Mouse (Mus musculus): ENCODE measurements at regions not wholly inside any gene's neighbourhood (a gene's known extent, or its start where the extent isn't known, plus 50 kb on each side); places are given as distances from the start of the nearest gene placed in this dataset.
A peak's percentile ranks its signal among the peaks of the same experiment; 100 is the strongest.
"Not testable (repeated sequence)": the region's sequence is repeated elsewhere in the genome, so short reads cannot be mapped to it uniquely, and the experiment has no call there.

DNA sequence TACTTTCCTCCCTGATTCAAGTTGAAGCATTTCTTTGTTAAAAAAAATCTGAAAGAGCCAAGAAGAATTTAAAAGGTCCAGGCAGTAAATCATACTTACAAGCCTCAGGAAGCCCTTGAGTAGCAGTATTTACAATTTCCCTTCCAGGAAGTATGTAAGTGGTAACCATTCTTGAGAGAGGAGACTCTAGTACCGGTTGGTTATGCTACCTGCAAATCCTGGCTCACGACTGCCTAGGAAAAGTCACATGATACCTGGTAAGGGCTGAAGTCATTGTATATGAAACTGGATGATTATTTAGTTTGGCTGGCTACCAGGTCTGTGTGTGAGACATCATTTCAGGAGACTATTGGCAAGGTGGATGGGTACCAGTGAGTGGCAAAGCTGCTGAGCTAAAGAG is 524.0 kb upstream of the Igfbp7 start:
- Histone ChIP-seq H3K4me3 (ENCODE audit: low read depth, low read length) (no peak overlapping the region), H3K9ac (ENCODE audit: low read depth, poor library complexity, severe bottlenecking) (no peak overlapping the region), H3K4me1 (ENCODE audit: control insufficient read depth, insufficient read depth, low read length) (no peaks in the 10 kb centered on the region), H3K27me3 (ENCODE audit: control insufficient read depth, insufficient read depth, low read length, poor library complexity, severe bottlenecking) (no peaks in the 10 kb centered on the region), H3K36me3 (ENCODE audit: control insufficient read depth, insufficient read depth, low read length, poor library complexity, severe bottlenecking) (no peaks in the 10 kb centered on the region), H3K27ac (ENCODE audit: insufficient read depth, low read length) (no peak overlapping the region), H3K9me3 (replicated peaks; ENCODE audit: control insufficient read depth, insufficient read depth, low read length, poor library complexity, severe bottlenecking) (no peaks in the 10 kb centered on the region)
- TF ChIP-seq CTCF (IDR thresholded peaks at IDR 0.05; ENCODE audit: low read depth, low read length) (no peak), EP300 (IDR thresholded peaks at IDR 0.05; ENCODE audit: insufficient read depth, low read depth, low read length) (no peak), POLR2A (IDR thresholded peaks at IDR 0.05; ENCODE audit: insufficient read depth, low read length) (no peak)

DNA sequence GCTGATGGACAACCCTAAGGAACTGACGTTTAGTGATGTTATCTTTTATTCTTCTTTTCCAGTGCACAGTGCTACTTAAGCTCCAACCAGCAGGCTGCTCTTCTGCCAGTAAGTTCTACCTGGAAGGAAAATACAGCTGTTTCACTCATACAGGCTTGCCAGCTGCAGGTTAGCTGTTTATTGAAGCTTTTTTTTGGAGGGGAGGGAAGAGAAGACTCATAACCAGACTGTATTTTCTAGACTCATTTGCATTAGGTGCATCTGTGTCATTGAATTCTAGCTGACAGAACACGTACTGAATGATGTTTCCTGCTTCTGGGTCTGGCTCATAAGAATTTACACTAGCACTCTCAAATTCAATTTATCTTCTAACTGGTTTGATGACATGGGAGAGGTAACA is 513.3 kb upstream of the Igfbp7 start:
- H3K4me3 ChIP-seq (ENCODE audit: low read depth, low read length) = no peak overlapping the region
- no peaks in the 10 kb centered on the region for H3K27me3 ChIP-seq (ENCODE audit: control insufficient read depth, insufficient read depth, low read length, poor library complexity, severe bottlenecking)
- no peaks in the 10 kb centered on the region for H3K4me1 ChIP-seq (ENCODE audit: control insufficient read depth, insufficient read depth, low read length)

DNA sequence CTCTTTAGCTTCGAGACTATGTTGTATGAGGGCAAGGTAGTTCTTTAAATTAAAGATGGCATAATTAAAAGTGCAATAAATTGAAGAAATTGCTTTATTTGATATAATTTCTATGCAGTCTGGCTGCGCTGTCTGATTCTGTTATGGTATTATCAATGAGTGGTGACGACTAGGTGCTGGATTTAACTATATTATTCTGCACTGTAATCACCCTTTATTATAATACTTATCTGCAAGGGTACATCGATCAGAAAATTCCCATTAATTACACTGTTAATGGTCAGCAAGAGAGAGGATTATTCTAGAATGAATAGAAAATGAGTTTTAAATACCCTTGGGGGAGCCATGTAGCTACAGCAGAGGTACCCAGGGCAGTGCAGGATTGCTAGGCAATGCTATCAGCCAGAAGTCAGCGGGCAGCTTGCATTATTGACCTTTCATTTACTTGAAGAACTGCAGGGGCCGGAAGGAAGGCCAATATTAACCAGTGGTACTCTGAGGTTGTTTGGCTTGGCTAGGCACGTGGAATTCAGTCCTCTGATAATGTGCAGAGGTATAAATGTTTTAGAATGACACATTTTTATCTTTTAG is 509.3 kb upstream of the Igfbp7 start:
- Histone ChIP-seq H3K27me3 (ENCODE audit: control insufficient read depth, insufficient read depth, low read length, poor library complexity, severe bottlenecking) (no peaks in the 10 kb centered on the region), H3K4me1 (ENCODE audit: control insufficient read depth, insufficient read depth, low read length) (no peaks in the 10 kb centered on the region), H3K27ac (ENCODE audit: insufficient read depth, low read length) (no peak overlapping the region), H3K4me3 (ENCODE audit: low read depth, low read length) (no peak overlapping the region), H3K9me3 (replicated peaks; ENCODE audit: control insufficient read depth, insufficient read depth, low read length, poor library complexity, severe bottlenecking) (no peaks in the 10 kb centered on the region), H3K36me3 (ENCODE audit: control insufficient read depth, insufficient read depth, low read length, poor library complexity, severe bottlenecking) (no peaks in the 10 kb centered on the region), H3K9ac (ENCODE audit: low read depth, poor library complexity, severe bottlenecking) (no peak overlapping the region)
- TF ChIP-seq POLR2A (IDR thresholded peaks at IDR 0.05; ENCODE audit: insufficient read depth, low read length) = no peak
- no peak for TF ChIP-seq CTCF (IDR thresholded peaks at IDR 0.05; ENCODE audit: low read depth, low read length)
- no peak for TF ChIP-seq EP300 (IDR thresholded peaks at IDR 0.05; ENCODE audit: insufficient read depth, low read depth, low read length)

More for the DNA sequence above, 513.3 kb upstream of the Igfbp7 start:
- Histone ChIP-seq H3K9me3 (replicated peaks; ENCODE audit: control insufficient read depth, insufficient read depth, low read length, poor library complexity, severe bottlenecking) (no peaks in the 10 kb centered on the region), H3K36me3 (ENCODE audit: control insufficient read depth, insufficient read depth, low read length, poor library complexity, severe bottlenecking) (no peaks in the 10 kb centered on the region), H3K9ac (ENCODE audit: low read depth, poor library complexity, severe bottlenecking) (no peak overlapping the region), H3K27ac (ENCODE audit: insufficient read depth, low read length) (no peak overlapping the region)
- no peak for TF ChIP-seq CTCF (IDR thresholded peaks at IDR 0.05; ENCODE audit: low read depth, low read length)
- TF ChIP-seq POLR2A (IDR thresholded peaks at IDR 0.05; ENCODE audit: insufficient read depth, low read length) = no peak
- no peak for TF ChIP-seq EP300 (IDR thresholded peaks at IDR 0.05; ENCODE audit: insufficient read depth, low read depth, low read length)

DNA sequence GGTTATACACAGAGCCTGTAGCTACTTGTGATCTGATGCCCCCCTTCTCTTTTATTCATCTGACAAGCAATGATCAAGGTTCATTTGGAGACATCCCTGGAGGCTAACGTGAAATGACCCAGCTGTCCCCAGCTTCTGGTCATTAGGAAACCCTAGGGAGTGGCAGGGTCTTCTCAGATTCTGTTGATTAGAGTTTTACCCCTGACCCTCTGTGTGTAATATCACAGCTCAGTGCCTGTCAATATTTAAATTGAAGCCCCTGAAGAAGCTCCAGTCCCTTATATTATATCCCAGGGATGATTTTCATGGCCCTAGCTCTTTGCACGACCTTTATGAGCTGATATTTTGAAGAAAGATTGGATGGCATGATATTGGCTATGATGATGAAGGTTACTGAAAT is 508.5 kb upstream of the Igfbp7 start:
- Histone ChIP-seq H3K27me3 (ENCODE audit: control insufficient read depth, insufficient read depth, low read length, poor library complexity, severe bottlenecking) (no peaks in the 10 kb centered on the region), H3K36me3 (ENCODE audit: control insufficient read depth, insufficient read depth, low read length, poor library complexity, severe bottlenecking) (no peaks in the 10 kb centered on the region), H3K4me1 (ENCODE audit: control insufficient read depth, insufficient read depth, low read length) (no peaks in the 10 kb centered on the region), H3K27ac (ENCODE audit: insufficient read depth, low read length) (no peak overlapping the region), H3K4me3 (ENCODE audit: low read depth, low read length) (no peak overlapping the region), H3K9ac (ENCODE audit: low read depth, poor library complexity, severe bottlenecking) (no peak overlapping the region), H3K9me3 (replicated peaks; ENCODE audit: control insufficient read depth, insufficient read depth, low read length, poor library complexity, severe bottlenecking) (no peaks in the 10 kb centered on the region)
- TF ChIP-seq CTCF (IDR thresholded peaks at IDR 0.05; ENCODE audit: low read depth, low read length) = no peak
- TF ChIP-seq POLR2A (IDR thresholded peaks at IDR 0.05; ENCODE audit: insufficient read depth, low read length) = no peak
- TF ChIP-seq EP300 (IDR thresholded peaks at IDR 0.05; ENCODE audit: insufficient read depth, low read depth, low read length) = no peak

DNA sequence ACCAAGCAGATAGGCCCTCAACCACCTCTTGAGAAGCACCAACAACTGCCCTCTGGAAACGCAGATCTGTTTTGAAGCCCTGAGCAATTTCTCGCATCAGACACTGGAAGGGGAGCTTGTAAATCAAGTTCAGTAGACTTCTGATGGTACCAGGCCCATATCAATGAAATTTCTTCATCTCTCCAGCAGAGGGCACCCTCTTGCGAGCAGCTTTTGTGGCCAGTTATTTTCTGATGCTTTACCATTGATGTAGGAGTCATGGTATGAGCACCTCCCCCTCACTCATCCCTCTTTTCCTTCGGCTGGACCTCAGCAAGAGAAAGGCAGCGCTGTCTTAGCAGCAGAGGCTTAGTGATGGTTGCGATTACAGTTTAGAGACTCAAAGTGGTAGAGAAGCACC is 501.4 kb upstream of the Igfbp7 start:
- Histone ChIP-seq H3K9ac (ENCODE audit: low read depth, poor library complexity, severe bottlenecking) (no peak overlapping the region), H3K4me1 (ENCODE audit: control insufficient read depth, insufficient read depth, low read length) (no peaks in the 10 kb centered on the region), H3K4me3 (ENCODE audit: low read depth, low read length) (no peak overlapping the region), H3K36me3 (ENCODE audit: control insufficient read depth, insufficient read depth, low read length, poor library complexity, severe bottlenecking) (no peaks in the 10 kb centered on the region), H3K9me3 (replicated peaks; ENCODE audit: control insufficient read depth, insufficient read depth, low read length, poor library complexity, severe bottlenecking) (no peaks in the 10 kb centered on the region), H3K27me3 (ENCODE audit: control insufficient read depth, insufficient read depth, low read length, poor library complexity, severe bottlenecking) (no peaks in the 10 kb centered on the region), H3K27ac (ENCODE audit: insufficient read depth, low read length) (no peak overlapping the region)
- TF ChIP-seq EP300 (IDR thresholded peaks at IDR 0.05; ENCODE audit: insufficient read depth, low read depth, low read length) = no peak
- peak; percentile 19 for TF ChIP-seq CTCF (IDR thresholded peaks at IDR 0.05; ENCODE audit: low read depth, low read length)

DNA sequence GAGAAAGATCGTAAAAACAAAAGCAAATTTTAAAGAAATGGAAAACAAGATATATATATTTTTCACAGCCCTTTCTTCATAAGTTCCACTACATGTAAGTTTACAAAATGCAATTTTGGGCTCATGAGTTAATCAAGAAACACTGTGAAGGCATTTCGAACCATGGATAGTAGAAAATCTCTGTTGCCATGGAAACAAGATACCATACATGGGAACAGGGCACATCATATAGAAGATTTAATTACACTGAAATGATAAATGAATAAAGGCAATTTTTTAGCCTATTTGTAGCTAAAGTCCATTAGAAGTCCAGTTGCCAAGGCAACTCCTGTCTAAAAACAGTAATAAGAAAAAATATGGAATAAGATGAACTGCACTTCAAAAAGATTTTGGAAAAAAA is 484.2 kb upstream of the Igfbp7 start:
- H3K4me3 ChIP-seq (ENCODE audit: low read depth, low read length); H3K36me3 ChIP-seq (ENCODE audit: control insufficient read depth, insufficient read depth, low read length, poor library complexity, severe bottlenecking); H3K27me3 ChIP-seq (ENCODE audit: control insufficient read depth, insufficient read depth, low read length, poor library complexity, severe bottlenecking); H3K27ac ChIP-seq (ENCODE audit: insufficient read depth, low read length); H3K4me1 ChIP-seq (ENCODE audit: control insufficient read depth, insufficient read depth, low read length); H3K9ac ChIP-seq (ENCODE audit: low read depth, poor library complexity, severe bottlenecking); H3K9me3 ChIP-seq (replicated peaks; ENCODE audit: control insufficient read depth, insufficient read depth, low read length, poor library complexity, severe bottlenecking): not testable (repeated sequence)
